Mouse (Mus musculus): ENCODE results near the gene Frat2. TPM values are rescaled to one million over a fixed set of nuclear protein-coding genes. Genes with fewer than 3 reads are reported as not detected.

Gene Frat2
- polyA plus RNA-seq, 1 experiment from 2014 or later: 5.9 TPM

Other genes with a start within 250 kb of the Frat2 start
- 6.1 and 6.3 TPM in 2 replicates for gene Slit1, start 104.5 kb downstream of the Frat2 start, polyA plus RNA-seq (2015; fragmentation: Nextera tagmentation; extraction: Ambion mirVana)
- 29.7 and 29.9 TPM in 2 replicates for gene Arhgap19, start 46.1 kb downstream of the Frat2 start, polyA plus RNA-seq (2015; fragmentation: Nextera tagmentation; extraction: Ambion mirVana)
- 5.6 and 6.3 TPM in 2 replicates for gene Frat1, start 18.2 kb downstream of the Frat2 start, polyA plus RNA-seq (2015; fragmentation: Nextera tagmentation; extraction: Ambion mirVana)
- 17.8 and 18.8 TPM in 2 replicates for gene Rrp12, start 48.0 kb upstream of the Frat2 start, polyA plus RNA-seq (2015; fragmentation: Nextera tagmentation; extraction: Ambion mirVana)
- 688 and 748 TPM in 2 replicates for gene Pgam1, start 63.8 kb upstream of the Frat2 start, polyA plus RNA-seq (2015; fragmentation: Nextera tagmentation; extraction: Ambion mirVana)
- gene Exosc1, start 85.3 kb upstream of the Frat2 start, polyA plus RNA-seq (2015; fragmentation: Nextera tagmentation; extraction: Ambion mirVana): 85.1 TPM in 2 replicates
- gene Zdhhc16, start 85.3 kb upstream of the Frat2 start, polyA plus RNA-seq (2015; fragmentation: Nextera tagmentation; extraction: Ambion mirVana): 81.6 and 89.6 TPM in 2 replicates
- 40.6 and 45.6 TPM in 2 replicates for gene Mms19, start 133.0 kb upstream of the Frat2 start, polyA plus RNA-seq (2015; fragmentation: Nextera tagmentation; extraction: Ambion mirVana)
- gene Ubtd1, start 133.6 kb upstream of the Frat2 start, polyA plus RNA-seq (2015; fragmentation: Nextera tagmentation; extraction: Ambion mirVana): 29.0 and 32.3 TPM in 2 replicates
- 0.35 TPM in 1 of 2 replicates, not detected in the other for gene Ankrd2, start 187.9 kb upstream of the Frat2 start, polyA plus RNA-seq (2015; fragmentation: Nextera tagmentation; extraction: Ambion mirVana)
- 19.7 and 21.1 TPM in 2 replicates for gene Hoga1, start 197.5 kb upstream of the Frat2 start, polyA plus RNA-seq (2015; fragmentation: Nextera tagmentation; extraction: Ambion mirVana)
- gene 4933411K16Rik, start 204.1 kb upstream of the Frat2 start, polyA plus RNA-seq (2015; fragmentation: Nextera tagmentation; extraction: Ambion mirVana): 0.54 and 0.62 TPM in 2 replicates
- 29.6 TPM in 2 replicates for gene Morn4, start 238.2 kb upstream of the Frat2 start, polyA plus RNA-seq (2015; fragmentation: Nextera tagmentation; extraction: Ambion mirVana)
- 27.4 and 27.7 TPM in 2 replicates for gene Pi4k2a, start 242.3 kb upstream of the Frat2 start, polyA plus RNA-seq (2015; fragmentation: Nextera tagmentation; extraction: Ambion mirVana)

Measured in kidney, embryonic 15.5 days (tissue).